Mouse (Mus musculus) kidney, postnatal 25 days (tissue): ENCODE data around the gene Tenm2.

ENCODE experiments used
- DNase-seq, 2 experiments: peaks; one replicate each; pipeline ENCODE4 v3.0.0; 2021; ENCODE audit warnings: mixed read lengths in 2 of 2

Tenm2 gene

DNA sequence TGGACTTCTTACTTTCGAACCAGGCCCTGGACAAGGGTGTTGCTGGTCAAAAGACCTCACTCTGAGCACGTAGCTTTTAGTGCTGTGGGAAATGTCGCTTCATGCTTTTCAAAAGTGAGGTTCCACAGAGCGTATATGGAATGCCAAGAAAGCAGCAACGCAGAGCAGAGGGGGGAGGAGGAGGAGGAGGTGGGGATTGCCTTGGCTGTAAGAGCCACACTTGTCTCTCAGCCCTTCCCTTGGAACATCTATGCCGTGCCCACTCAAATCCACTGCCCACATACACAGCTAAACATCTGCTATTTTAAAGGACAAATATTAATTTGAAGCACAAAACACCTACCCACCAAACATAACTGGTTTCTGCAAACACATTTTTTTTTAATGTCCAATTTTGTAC, 544.9 kb downstream of the Tenm2 start:
- no peak for DNase-seq

- DNase-seq = no peak
These were observed 549.5 kb downstream of the Tenm2 start for GRCm38 (mm10) chr11:36686253-36686652.

DNA sequence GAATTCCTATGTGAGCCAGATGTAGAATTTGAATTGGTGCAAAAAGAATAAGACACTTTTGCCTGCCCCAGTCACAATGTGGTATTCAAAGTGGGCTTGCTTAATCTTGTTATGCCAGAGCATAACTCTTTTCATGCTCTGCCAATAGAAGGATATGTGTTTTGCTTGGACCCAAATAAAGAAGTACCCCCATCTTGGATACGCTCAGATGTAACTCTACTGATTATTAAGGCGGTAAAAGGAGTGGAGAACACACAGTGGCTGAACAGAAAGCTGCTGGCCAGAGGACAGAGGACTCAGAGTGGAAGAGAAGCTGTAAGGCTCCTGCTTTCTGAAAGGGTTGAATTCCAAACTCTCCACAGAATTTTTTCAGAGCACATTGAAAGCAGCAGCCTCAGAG, 556.4 kb downstream of the Tenm2 start:
- DNase-seq = no peak

- no peak for DNase-seq
These were observed 557.2 kb downstream of the Tenm2 start for GRCm38 (mm10) chr11:36678542-36678941.

DNA sequence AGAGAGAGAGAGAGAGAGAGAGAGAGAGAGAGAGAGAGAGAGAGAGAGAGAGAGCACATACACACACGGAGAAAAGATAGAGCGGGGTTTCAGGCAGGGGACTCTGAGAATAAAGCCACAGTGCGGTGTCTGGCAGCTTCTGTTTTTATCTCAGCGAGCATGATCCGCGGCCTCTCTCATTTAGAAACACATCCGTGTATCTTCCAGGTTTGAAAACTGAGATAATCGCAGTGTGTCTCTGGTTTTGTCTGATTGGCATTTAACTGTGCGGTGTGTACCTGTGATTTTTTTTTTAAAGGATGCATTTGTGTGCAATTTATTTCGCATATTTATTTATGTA, 557.7 kb downstream of the Tenm2 start:
- DNase-seq = no peak

- peak; percentile 12 to 40 for DNase-seq
These were observed 558.3 kb downstream of the Tenm2 start for GRCm38 (mm10) chr11:36677321-36678056.

- DNase-seq = no peak
These were observed 559.1 kb downstream of the Tenm2 start for GRCm38 (mm10) chr11:36676446-36677284.

GRCm38 (mm10) chr11:36674902-36675422, 560.8 kb downstream of the Tenm2 start:
- no peak for DNase-seq

DNA sequence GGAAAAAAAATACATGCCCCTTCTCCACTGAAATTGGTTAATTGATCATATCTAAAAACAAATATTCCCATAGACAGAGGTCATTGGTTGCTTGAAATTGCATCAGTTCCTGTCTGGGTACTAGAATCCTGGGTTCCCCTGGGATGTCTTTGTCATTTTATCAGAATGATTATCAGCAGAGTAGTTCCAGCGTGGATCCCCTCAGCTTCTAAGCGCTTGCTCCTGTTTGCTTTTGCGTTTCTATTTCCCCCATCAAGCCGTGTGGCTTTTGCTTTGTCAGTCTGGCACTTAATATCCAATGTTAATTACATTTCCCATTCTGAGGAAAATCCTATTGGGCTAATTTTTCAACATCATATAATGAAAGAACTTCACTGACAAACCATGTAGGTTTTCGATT, 561.6 kb downstream of the Tenm2 start:
- DNase-seq = no peak

DNA sequence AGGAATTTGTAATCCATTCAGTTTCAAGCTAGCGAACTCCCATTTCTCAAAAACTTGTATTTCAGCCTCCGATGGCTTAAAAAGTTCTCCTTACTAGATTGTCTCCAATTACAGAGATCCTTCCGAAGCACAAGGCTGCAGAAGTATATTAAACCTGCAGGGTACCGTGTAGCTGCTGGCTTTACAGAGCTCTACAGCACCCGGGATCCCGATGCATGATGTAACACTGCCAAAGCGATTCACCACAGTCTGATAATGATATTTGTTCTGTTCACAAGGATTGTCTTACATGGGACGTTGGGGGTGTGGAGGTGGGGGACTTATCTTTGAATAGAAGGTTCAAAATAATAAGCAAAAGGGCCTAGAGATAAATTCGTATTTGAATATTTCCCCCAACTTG, 564.6 kb downstream of the Tenm2 start:
- DNase-seq = no peak

GRCm38 (mm10) chr11:36664026-36664425, 571.7 kb downstream of the Tenm2 start:
- DNase-seq = no peak

DNA sequence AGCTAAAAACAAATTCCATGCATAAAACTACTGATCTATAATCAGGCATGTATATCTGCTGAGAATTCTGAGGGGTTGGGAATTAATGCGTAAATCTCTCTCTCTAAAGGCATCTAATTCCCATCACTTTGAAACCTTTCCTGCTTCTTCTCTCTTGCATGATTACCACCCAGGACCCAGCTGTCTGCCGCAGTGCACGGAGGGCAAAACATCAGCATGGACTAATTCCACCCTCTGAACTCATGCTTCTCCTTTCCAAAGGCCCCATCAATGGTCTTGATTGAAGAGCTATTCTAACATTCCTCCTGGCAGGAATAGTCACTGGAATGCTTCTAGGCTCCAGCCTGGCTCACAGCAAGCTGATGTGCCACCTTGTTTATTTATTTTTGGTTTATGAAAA, 572.2 kb downstream of the Tenm2 start:
- DNase-seq = no peak

- DNase-seq = no peak
These were observed 582.0 kb downstream of the Tenm2 start for GRCm38 (mm10) chr11:36653656-36654323.

DNA sequence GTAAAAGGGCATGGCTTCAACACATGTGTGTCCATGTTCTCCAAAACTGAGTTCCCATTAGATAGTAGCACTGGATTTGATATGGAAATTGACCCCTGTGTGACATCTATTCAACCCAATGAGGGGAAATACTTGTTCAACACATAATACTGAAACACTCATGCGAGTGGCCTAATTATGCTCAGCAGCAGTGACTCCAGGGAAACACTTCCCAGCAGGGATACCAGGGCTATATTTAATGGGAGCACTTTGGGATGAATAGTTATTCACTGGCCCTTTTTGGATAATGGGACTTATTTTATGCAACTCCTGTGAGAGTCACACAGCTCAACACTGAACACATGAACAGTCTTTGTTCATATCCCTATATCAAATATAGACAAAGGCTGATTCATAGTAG, 588.6 kb downstream of the Tenm2 start:
- no peak for DNase-seq

DNA sequence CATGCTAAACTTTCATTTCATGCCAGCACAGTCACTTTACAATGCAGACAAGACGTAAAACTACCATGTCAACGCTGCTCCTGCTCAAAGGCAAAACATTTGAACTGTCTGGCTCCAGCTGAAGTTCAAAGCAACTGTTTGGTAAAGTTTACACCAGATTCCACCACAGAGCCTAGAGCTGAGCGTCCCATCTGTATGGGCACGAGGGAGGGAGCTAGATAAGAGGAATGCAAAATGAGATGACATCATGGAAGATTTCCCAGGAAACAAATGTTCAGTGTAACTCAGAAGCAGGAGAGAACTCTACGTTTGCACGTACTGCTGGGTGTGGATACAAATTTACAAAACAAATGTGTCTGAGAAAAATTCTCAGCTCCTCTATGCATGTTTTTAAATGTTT, 600.7 kb downstream of the Tenm2 start:
- DNase-seq = no peak

- no peak for DNase-seq
These were observed 603.6 kb downstream of the Tenm2 start for GRCm38 (mm10) chr11:36632201-36632600.

GRCm38 (mm10) chr11:36613807-36614206, 622.0 kb downstream of the Tenm2 start:
- DNase-seq = no peak

DNA sequence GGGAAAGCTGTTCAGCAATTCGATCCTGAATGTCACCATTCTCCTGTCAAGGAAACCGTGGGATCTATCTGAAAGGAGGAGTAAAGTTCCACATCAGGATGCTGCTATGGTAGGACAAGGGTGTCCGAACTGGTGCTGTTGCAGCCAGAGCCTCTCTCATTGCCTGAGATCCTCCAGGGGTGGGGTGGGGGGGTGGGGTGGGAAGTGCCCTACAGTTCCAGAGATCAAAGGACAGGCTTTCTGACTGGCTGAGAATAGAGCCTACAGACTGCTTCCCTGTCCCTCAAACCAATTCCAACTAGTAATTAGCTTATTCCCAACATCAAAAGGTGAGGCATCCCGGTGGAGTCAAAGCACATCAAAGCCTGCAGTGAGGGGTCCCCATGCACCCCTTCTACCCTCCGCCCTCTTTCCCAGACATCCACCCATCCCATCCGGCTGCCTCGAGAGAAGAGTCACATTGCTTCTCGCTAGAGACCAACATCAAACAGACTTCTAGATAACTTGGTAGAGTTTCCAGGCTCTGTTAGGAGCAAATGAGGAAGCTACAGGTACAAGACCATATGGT, 630.9 kb downstream of the Tenm2 start:
- DNase-seq = no peak

- no peak for DNase-seq
These were observed 631.5 kb downstream of the Tenm2 start for GRCm38 (mm10) chr11:36604272-36604671.

GRCm38 (mm10) chr11:36592471-36592870, 643.3 kb downstream of the Tenm2 start:
- no peak for DNase-seq

GRCm38 (mm10) chr11:36566146-36566545, 669.6 kb downstream of the Tenm2 start:
- DNase-seq = no peak

DNA sequence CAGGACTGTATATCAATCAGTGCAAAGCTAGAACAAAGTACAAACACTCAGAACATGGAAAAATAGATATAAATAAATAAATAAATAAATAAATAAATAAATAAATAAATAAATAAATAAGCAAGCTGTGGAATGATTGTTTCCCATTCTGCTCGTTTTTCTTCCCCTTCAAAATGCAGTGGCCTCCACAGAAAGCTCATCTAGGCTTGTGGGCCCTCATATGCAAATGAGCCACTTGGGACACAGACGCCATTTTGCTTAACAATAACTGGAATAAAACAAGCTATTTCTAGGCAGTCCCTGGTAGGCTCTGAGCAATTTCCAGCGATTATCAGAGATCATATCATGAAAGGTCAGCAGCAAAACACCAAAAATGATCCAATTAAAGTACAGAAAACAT, 672.9 kb downstream of the Tenm2 start:
- DNase-seq = no peak
